In genomic region chr17:56425941-56426340, GRCm38 (mm10) we compare ENCODE assay signal across 8 mouse cellular contexts. TPM values are rescaled to one million over a fixed set of nuclear protein-coding genes. Genes with fewer than 3 reads are reported as not detected.
DNase-seq lines count a peak whose midpoint lies in the region; ATAC-seq and TF ChIP-seq lines count a peak whose summit lies in the region.

No protein-coding gene starts in this region.

- H3K4me1 ChIP-seq in heart, embryonic 13.5 days: peaks cover 23% of the 10 kb centered on the region
- 0 out of 2 replicates have a peak, but pooled peaks cover 3% of the 10 kb centered on the region for H3K4me1 ChIP-seq in bone marrow macrophage, adult 2 months (ENCODE audit: control insufficient read depth, insufficient read depth, low read length)
- H3K4me1 ChIP-seq in hindbrain, embryonic 13.5 days (replicated peaks): peaks cover 15% of the 10 kb centered on the region
- H3K4me1 ChIP-seq in midbrain, embryonic 12.5 days: peaks cover 20% of the 10 kb centered on the region

- H3K4me2 ChIP-seq in heart, embryonic 13.5 days: peak overlapping the region; percentile 89
- H3K4me2 ChIP-seq in hindbrain, embryonic 13.5 days: peak overlapping the region; percentile 53
- peak overlapping the region; percentile 67 for H3K4me2 ChIP-seq in midbrain, embryonic 12.5 days (replicated peaks)

- WGBS in heart, embryonic 13.5 days: 42% methylated on average over 3 of the region's 3 CpGs
- WGBS in hindbrain, embryonic 13.5 days: 36% methylated on average over 3 of the region's 3 CpGs
- 30% methylated on average over 3 of the region's 3 CpGs for WGBS in midbrain, embryonic 12.5 days

- TF ChIP-seq POLR2A in bone marrow macrophage, adult 2 months (IDR thresholded peaks at IDR 0.05; ENCODE audit: borderline replicate concordance, low read depth, low read length): no peak

- ATAC-seq in heart, embryonic 13.5 days (ENCODE audit: extremely low read depth, insufficient number of reproducible peaks, low FRiP score, low TSS enrichment): no peak
- ATAC-seq in hindbrain, embryonic 13.5 days (ENCODE audit: low FRiP score): no peak
- no peak for ATAC-seq in midbrain, embryonic 12.5 days (ENCODE audit: low FRiP score, low read depth)

- no peaks in the 10 kb centered on the region for H3K9me3 ChIP-seq in heart, embryonic 13.5 days
- H3K9me3 ChIP-seq in hindbrain, embryonic 13.5 days: no peaks in the 10 kb centered on the region
- H3K9me3 ChIP-seq in midbrain, embryonic 12.5 days: no peaks in the 10 kb centered on the region

- H3K27ac ChIP-seq in heart, embryonic 13.5 days (replicated peaks): 0 out of 2 replicates have a peak overlapping the region, but pooled peaks have one; percentile 17
- no peak overlapping the region for H3K27ac ChIP-seq in bone marrow macrophage, adult 2 months (ENCODE audit: insufficient read depth, low read depth, low read length)
- peak overlapping the region; percentile 27; the same call in 1 of the 2 replicates for H3K27ac ChIP-seq in hindbrain, embryonic 13.5 days
- H3K27ac ChIP-seq in midbrain, embryonic 12.5 days (replicated peaks): peak overlapping the region; percentile 31; the same call in 1 of the 2 replicates

- H3K36me3 ChIP-seq in heart, embryonic 13.5 days: peaks cover 81% of the 10 kb centered on the region
- H3K36me3 ChIP-seq in hindbrain, embryonic 13.5 days: peaks cover 88% of the 10 kb centered on the region
- peaks cover 93% of the 10 kb centered on the region for H3K36me3 ChIP-seq in midbrain, embryonic 12.5 days

- H3K4me3 ChIP-seq in heart, embryonic 13.5 days: peak overlapping the region; percentile 56
- 0 out of 2 replicates have a peak overlapping the region, but pooled peaks have one; percentile 24 for H3K4me3 ChIP-seq in bone marrow macrophage, adult 2 months (ENCODE audit: insufficient read depth, low read length)
- H3K4me3 ChIP-seq in hindbrain, embryonic 13.5 days: peak overlapping the region; percentile 33; the same call in 1 of the 2 replicates
- H3K4me3 ChIP-seq in midbrain, embryonic 12.5 days: peak overlapping the region; percentile 42

- TF ChIP-seq CTCF in bone marrow macrophage, adult 2 months (IDR thresholded peaks at IDR 0.05; ENCODE audit: low read depth, low read length): no peak

- H3K27me3 ChIP-seq in heart, embryonic 13.5 days (replicated peaks): peaks cover 14% of the 10 kb centered on the region
- peaks cover 3% of the 10 kb centered on the region; the same call in 1 of the 2 replicates for H3K27me3 ChIP-seq in hindbrain, embryonic 13.5 days
- H3K27me3 ChIP-seq in midbrain, embryonic 12.5 days: peaks cover 37% of the 10 kb centered on the region

- peak overlapping the region; percentile 82 for H3K9ac ChIP-seq in heart, embryonic 13.5 days
- peak overlapping the region; percentile 67 for H3K9ac ChIP-seq in hindbrain, embryonic 13.5 days
- H3K9ac ChIP-seq in midbrain, embryonic 12.5 days (replicated peaks): peak overlapping the region; percentile 53

- DNase-seq in heart, adult 8-10 months (ENCODE audit: low spot score): no peak
- DNase-seq in MN1 (ENCODE audit: low spot score): no peak
- no peak for DNase-seq in urinary bladder, postnatal 10 days (ENCODE audit: low spot score)
- no peak for DNase-seq in left cerebral cortex, adult 11 months (ENCODE audit: low spot score)

RNA-seq across cellular contexts. Expression of gene Ptprs, which starts 50.3 kb away (rescaled TPM):
- polyA plus RNA-seq in heart, embryonic 13.5 days (2015; fragmentation: Nextera tagmentation; extraction: Ambion mirVana): 45.4 and 50.1 TPM in 2 replicates
- total RNA-seq in heart, adult 8-10 months (2022): 10 to 100 TPM; 54.3 to 66.4 (median 60.0) TPM
- polyA plus RNA-seq in bone marrow macrophage, adult 2 months (2012; ENCODE audit: insufficient read depth, insufficient read length, missing spikeins): 75.2 and 77.2 TPM in 2 replicates
- polyA plus RNA-seq in hindbrain, embryonic 13.5 days (2015; fragmentation: Nextera tagmentation; extraction: Ambion mirVana): 273 TPM in 2 replicates
- polyA plus RNA-seq in midbrain, embryonic 12.5 days (2016; fragmentation: Nextera tagmentation; extraction: Ambion mirVana): 290 and 332 TPM in 2 replicates
